Mouse (Mus musculus) hindbrain, embryonic 14.5 days (tissue): ENCODE measurements around the gene Myo1d. TPM values are rescaled to one million over a fixed set of nuclear protein-coding genes. Genes with fewer than 3 reads are reported as not detected.
A peak's percentile ranks its signal among the peaks of the same experiment; 100 is the strongest.
"Not testable (repeated sequence)": the region's sequence is repeated elsewhere in the genome, so short reads cannot be mapped to it uniquely, and the experiment has no call there.

Experiments
- ATAC-seq: fragments of 200-750 bp; cut with Nextera tagmentation; 2 replicates; pipeline ENCODE4 v1.8.0; 2017; ENCODE audit warnings: moderate number of reproducible peaks, mild to moderate bottlenecking, moderate TSS enrichment, moderate library complexity; ENCODE audit not compliant: low FRiP score
- DNase-seq: peaks from one replicate; pipeline ENCODE4 v3.0.0-alpha.2; 2015; ENCODE audit warnings: low spot score
- H3K27ac ChIP-seq: fragments of 300-500 bp; sonication (generic); 2 replicates; pipeline ENCODE4 v1.5.1; 2014; ENCODE audit warnings: mild to moderate bottlenecking, moderate library complexity
- H3K27me3 ChIP-seq: fragments of 300-500 bp; sonication (generic); 2 replicates; pipeline ENCODE4 v1.6.1; 2014; ENCODE audit warnings: mild to moderate bottlenecking, low read length, mixed read lengths; ENCODE audit not compliant: control insufficient read depth, insufficient read depth
- H3K36me3 ChIP-seq: fragments of 300-500 bp; sonication (generic); replicated peaks from 2 replicates; pipeline ENCODE4 v1.6.1; 2014; ENCODE audit not compliant: control insufficient read depth, insufficient read depth
- H3K4me1 ChIP-seq: fragments of 300-500 bp; sonication (generic); replicated peaks from 2 replicates; pipeline ENCODE4 v1.6.1; 2014; ENCODE audit warnings: antibody characterized with exemption, low read length, mixed read lengths; ENCODE audit not compliant: control insufficient read depth, insufficient read depth
- H3K4me2 ChIP-seq: fragments of 300-500 bp; sonication (generic); replicated peaks from 2 replicates; pipeline ENCODE4 v1.6.1; 2014; ENCODE audit warnings: mild to moderate bottlenecking, moderate library complexity
- H3K4me3 ChIP-seq: fragments of 300-500 bp; sonication (generic); replicated peaks from 2 replicates; pipeline ENCODE4 v1.5.1; 2014; ENCODE audit warnings: mild to moderate bottlenecking, low read length
- H3K9ac ChIP-seq: fragments of 300-500 bp; sonication (generic); 2 replicates; pipeline ENCODE4 v1.6.1; 2014
- H3K9me3 ChIP-seq: fragments of 300-500 bp; sonication (generic); 2 replicates; pipeline ENCODE4 v1.6.1; 2016; ENCODE audit warnings: low read length; ENCODE audit not compliant: control insufficient read depth
- WGBS: fragments of 180-500 bp; shearing (Covaris S2); extraction: QIAGEN DNeasy Blood & Tissue Kit; methylation state at CpG from one replicate; pipeline ENCODE4 v1.1.7; 2014; 5-methylcytosine and 5-hydroxymethylcytosine counted together
- polyA plus RNA-seq: library from polyadenylated mRNA; unstranded; fragments of >200 nt; fragmentation: Nextera tagmentation; extraction: Ambion mirVana; gene quantifications from 2 replicates; pipeline ENCODE4 v1.2.1, GENCODE M21; 2014

Gene Myo1d
- polyA plus RNA-seq, 1 experiment from 2014 or later: 2.9 TPM

- H3K36me3 ChIP-seq: peaks cover 35% of the 10 kb centered on the region
- no peaks in the 10 kb centered on the region for H3K9me3 ChIP-seq
- H3K9ac ChIP-seq: peak overlapping the region; percentile 54; the same call in 1 of the 2 replicates
- H3K4me1 ChIP-seq: peaks cover 6% of the 10 kb centered on the region; the same call in 1 of the 2 replicates
- H3K27me3 ChIP-seq: no peaks in the 10 kb centered on the region
- peak overlapping the region; percentile 99 for H3K27ac ChIP-seq
- ATAC-seq (no peak), DNase-seq (no peak)
- H3K4me2 ChIP-seq: peak overlapping the region; percentile 94
- WGBS: 83% methylated on average over 9 of the region's 9 CpGs
- no peak overlapping the region for H3K4me3 ChIP-seq
Observed at GRCm38 (mm10) chr11:80475544-80475943, 304.3 kb downstream of the Myo1d start.

GRCm38 (mm10) chr11:80474846-80475245 lies 305.0 kb downstream of the Myo1d start:
- H3K4me2 ChIP-seq: no peak overlapping the region
- no peaks in the 10 kb centered on the region for H3K27me3 ChIP-seq
- no peaks in the 10 kb centered on the region for H3K9me3 ChIP-seq
- no peak for DNase-seq
- no peak for ATAC-seq
- 97% methylated on average over 11 of the region's 11 CpGs for WGBS
- peaks cover 6% of the 10 kb centered on the region; the same call in 1 of the 2 replicates for H3K4me1 ChIP-seq
- H3K27ac ChIP-seq: no peak overlapping the region
- peaks cover 35% of the 10 kb centered on the region for H3K36me3 ChIP-seq
- no peak overlapping the region for H3K4me3 ChIP-seq
- H3K9ac ChIP-seq: no peak overlapping the region

- DNase-seq: no peak
- no peak overlapping the region for H3K9ac ChIP-seq
- H3K9me3 ChIP-seq: no peaks in the 10 kb centered on the region
- H3K4me1 ChIP-seq: peaks cover 6% of the 10 kb centered on the region; the same call in 1 of the 2 replicates
- H3K4me3 ChIP-seq: no peak overlapping the region
- no peak overlapping the region for H3K4me2 ChIP-seq
- no peaks in the 10 kb centered on the region for H3K27me3 ChIP-seq
- H3K36me3 ChIP-seq: peaks cover 38% of the 10 kb centered on the region
- 53% methylated on average over 2 of the region's 2 CpGs for WGBS
- no peak for ATAC-seq
- no peak overlapping the region for H3K27ac ChIP-seq
Observed at GRCm38 (mm10) chr11:80474175-80474691, 305.6 kb downstream of the Myo1d start.

GRCm38 (mm10) chr11:80471836-80472605 lies 307.8 kb downstream of the Myo1d start:
- no peak overlapping the region for H3K4me2 ChIP-seq
- 80% methylated on average over 14 of the region's 16 CpGs for WGBS
- H3K36me3 ChIP-seq: peaks cover 60% of the 10 kb centered on the region
- no peak overlapping the region for H3K4me3 ChIP-seq
- no peaks in the 10 kb centered on the region for H3K9me3 ChIP-seq
- ATAC-seq (no peak), DNase-seq (no peak)
- no peaks in the 10 kb centered on the region for H3K27me3 ChIP-seq
- H3K27ac ChIP-seq: no peak overlapping the region
- H3K9ac ChIP-seq: no peak overlapping the region
- peaks cover 6% of the 10 kb centered on the region; the same call in 1 of the 2 replicates for H3K4me1 ChIP-seq

GRCm38 (mm10) chr11:80463605-80464130 lies 316.2 kb downstream of the Myo1d start:
- H3K4me1 ChIP-seq, H3K4me2 ChIP-seq, DNase-seq, H3K27me3 ChIP-seq, H3K4me3 ChIP-seq, ATAC-seq, H3K9ac ChIP-seq, H3K9me3 ChIP-seq, H3K27ac ChIP-seq: not testable (repeated sequence)
- peaks cover 96% of the 10 kb centered on the region for H3K36me3 ChIP-seq
- WGBS: 89% methylated on average over 4 of the region's 4 CpGs

GRCm38 (mm10) chr11:80453198-80453597 lies 326.6 kb downstream of the Myo1d start:
- H3K27ac ChIP-seq: no peak overlapping the region
- H3K27me3 ChIP-seq: no peaks in the 10 kb centered on the region
- DNase-seq (no peak), ATAC-seq (no peak)
- no peak overlapping the region for H3K9ac ChIP-seq
- H3K4me2 ChIP-seq: no peak overlapping the region
- WGBS: 100% methylated on average over 1 of the region's 1 CpGs
- H3K36me3 ChIP-seq: peaks cover 52% of the 10 kb centered on the region
- no peaks in the 10 kb centered on the region for H3K9me3 ChIP-seq
- H3K4me1 ChIP-seq: no peaks in the 10 kb centered on the region
- H3K4me3 ChIP-seq: no peak overlapping the region

- ATAC-seq (no peak), DNase-seq (no peak)
- no peak overlapping the region for H3K9ac ChIP-seq
- no peak overlapping the region for H3K27ac ChIP-seq
- peaks cover 51% of the 10 kb centered on the region for H3K36me3 ChIP-seq
- WGBS: 85% methylated on average over 3 of the region's 3 CpGs
- H3K27me3 ChIP-seq: no peaks in the 10 kb centered on the region
- H3K9me3 ChIP-seq: no peaks in the 10 kb centered on the region
- no peaks in the 10 kb centered on the region for H3K4me1 ChIP-seq
- H3K4me3 ChIP-seq: no peak overlapping the region
- no peak overlapping the region for H3K4me2 ChIP-seq
Observed at GRCm38 (mm10) chr11:80452242-80452641, 327.6 kb downstream of the Myo1d start.

- 93% methylated on average over 2 of the region's 2 CpGs for WGBS
- no peak overlapping the region for H3K9ac ChIP-seq
- ATAC-seq (no peak), DNase-seq (no peak)
- H3K36me3 ChIP-seq: peaks cover 57% of the 10 kb centered on the region
- no peak overlapping the region for H3K27ac ChIP-seq
- H3K4me2 ChIP-seq: no peak overlapping the region
- H3K27me3 ChIP-seq: no peaks in the 10 kb centered on the region
- no peak overlapping the region for H3K4me3 ChIP-seq
- H3K9me3 ChIP-seq: no peaks in the 10 kb centered on the region
- H3K4me1 ChIP-seq: no peaks in the 10 kb centered on the region
Observed at GRCm38 (mm10) chr11:80449859-80450258, 330.0 kb downstream of the Myo1d start.

GRCm38 (mm10) chr11:80446916-80447315 lies 332.9 kb downstream of the Myo1d start:
- Histone ChIP-seq H3K4me2 (no peak overlapping the region), H3K9ac (no peak overlapping the region), H3K9me3 (no peaks in the 10 kb centered on the region), H3K27me3 (no peaks in the 10 kb centered on the region), H3K4me1 (no peaks in the 10 kb centered on the region), H3K27ac (no peak overlapping the region), H3K4me3 (no peak overlapping the region), H3K36me3 (peaks cover 78% of the 10 kb centered on the region)
- no peak for DNase-seq
- 95% methylated on average over 3 of the region's 3 CpGs for WGBS
- no peak for ATAC-seq
